Mouse (Mus musculus) lung, postnatal 0 days (tissue): ENCODE measurements around the gene Sap30l. TPM values are rescaled to one million over a fixed set of nuclear protein-coding genes. Genes with fewer than 3 reads are reported as not detected.

Experiments
- ATAC-seq: fragments of 200-750 bp; cut with Nextera tagmentation; 2 replicates; pipeline ENCODE4 v1.8.0; 2017; ENCODE audit warnings: moderate library complexity
- DNase-seq: peaks from one replicate; pipeline ENCODE4 v3.0.0-alpha.2; 2016; ENCODE audit warnings: low spot score
- H3K27ac ChIP-seq: fragments of 300-500 bp; sonication (generic); 2 replicates; pipeline ENCODE4 v1.5.1; 2014; ENCODE audit warnings: antibody characterized with exemption, mild to moderate bottlenecking, low read length, mixed read lengths
- H3K27me3 ChIP-seq: fragments of 300-500 bp; sonication (generic); replicated peaks from 2 replicates; pipeline ENCODE4 v1.6.1; 2014; ENCODE audit warnings: low read length, mixed read lengths; ENCODE audit not compliant: insufficient read depth
- H3K36me3 ChIP-seq: fragments of 300-500 bp; sonication (generic); 2 replicates; pipeline ENCODE4 v1.6.1; 2014; ENCODE audit warnings: low read length, mixed read lengths; ENCODE audit not compliant: insufficient read depth
- H3K4me1 ChIP-seq: fragments of 300-500 bp; sonication (generic); 2 replicates; pipeline ENCODE4 v1.6.1; 2014; ENCODE audit warnings: antibody characterized with exemption, low read depth, low read length, mixed read lengths; ENCODE audit not compliant: insufficient read depth
- H3K4me2 ChIP-seq: fragments of 300-500 bp; sonication (generic); replicated peaks from 2 replicates; pipeline ENCODE4 v1.6.1; 2014; ENCODE audit warnings: low read depth, mild to moderate bottlenecking, low read length, moderate library complexity, mixed read lengths
- H3K4me3 ChIP-seq: fragments of 300-500 bp; sonication (generic); 2 replicates; pipeline ENCODE4 v1.5.1; 2014; ENCODE audit warnings: low read depth, low read length
- H3K9ac ChIP-seq: fragments of 300-500 bp; sonication (generic); replicated peaks from 2 replicates; pipeline ENCODE4 v1.6.1; 2014; ENCODE audit warnings: low read depth, mild to moderate bottlenecking
- H3K9me3 ChIP-seq: fragments of 300-500 bp; sonication (generic); 2 replicates; pipeline ENCODE4 v1.6.1; 2016; ENCODE audit warnings: low read length, mixed read lengths
- CTCF ChIP-seq: IDR thresholded peaks from 2 replicates; pipeline ENCODE4 v1.5.1; 2016; ENCODE audit warnings: antibody characterized with exemption, mild to moderate bottlenecking
- EP300 ChIP-seq: IDR thresholded peaks from 2 replicates; pipeline ENCODE4 v1.6.1; 2016; ENCODE audit warnings: antibody characterized with exemption, mild to moderate bottlenecking, control low read depth
- WGBS: fragments of 180-500 bp; shearing (Covaris S2); extraction: QIAGEN DNeasy Blood & Tissue Kit; methylation state at CpG from one replicate; pipeline ENCODE4 v1.1.7; 2014; 5-methylcytosine and 5-hydroxymethylcytosine counted together
- polyA plus RNA-seq: library from polyadenylated mRNA; unstranded; fragments of >200 nt; fragmentation: Nextera tagmentation; extraction: Ambion mirVana; gene quantifications from 2 replicates; pipeline ENCODE4 v1.2.1, GENCODE M21; 2015

Sap30l gene
- polyA plus RNA-seq, 1 experiment from 2014 or later, result 16.7 TPM

- H3K27ac ChIP-seq, result no peak overlapping the region
- no peaks in the 10 kb centered on the region for H3K36me3 ChIP-seq
- H3K27me3 ChIP-seq, result peaks cover 89% of the 10 kb centered on the region
- DNase-seq (no peak), ATAC-seq (no peak)
- TF ChIP-seq CTCF (no peak), EP300 (no peak)
- 3% methylated on average over 30 of the region's 30 CpGs for WGBS
- H3K4me2 ChIP-seq, result no peak overlapping the region
- H3K4me3 ChIP-seq, result no peak overlapping the region
- no peaks in the 10 kb centered on the region for H3K4me1 ChIP-seq
- H3K9me3 ChIP-seq, result no peaks in the 10 kb centered on the region
- no peak overlapping the region for H3K9ac ChIP-seq
These were observed 32.0 kb downstream of the Sap30l start for GRCm38 (mm10) chr11:57833296-57833977.

GRCm38 (mm10) chr11:57834031-57834430 lies 32.6 kb downstream of the Sap30l start:
- Histone ChIP-seq H3K9me3 (no peaks in the 10 kb centered on the region), H3K4me2 (no peak overlapping the region), H3K4me3 (no peak overlapping the region), H3K27ac (no peak overlapping the region), H3K27me3 (peaks cover 89% of the 10 kb centered on the region), H3K36me3 (no peaks in the 10 kb centered on the region), H3K4me1 (no peaks in the 10 kb centered on the region), H3K9ac (no peak overlapping the region)
- TF ChIP-seq CTCF (no peak), EP300 (no peak)
- ATAC-seq (no peak), DNase-seq (no peak)
- WGBS, result 12% methylated on average over 6 of the region's 6 CpGs

GRCm38 (mm10) chr11:57835331-57835730 lies 33.9 kb downstream of the Sap30l start:
- no peak for DNase-seq
- H3K27ac ChIP-seq, result no peak overlapping the region
- WGBS, result 17% methylated on average over 2 of the region's 2 CpGs
- no peak for ATAC-seq
- no peaks in the 10 kb centered on the region for H3K4me1 ChIP-seq
- peaks cover 89% of the 10 kb centered on the region for H3K27me3 ChIP-seq
- TF ChIP-seq EP300, result no peak
- TF ChIP-seq CTCF, result no peak
- no peak overlapping the region for H3K9ac ChIP-seq
- no peaks in the 10 kb centered on the region for H3K36me3 ChIP-seq
- no peaks in the 10 kb centered on the region for H3K9me3 ChIP-seq
- no peak overlapping the region for H3K4me3 ChIP-seq
- no peak overlapping the region for H3K4me2 ChIP-seq

DNA sequence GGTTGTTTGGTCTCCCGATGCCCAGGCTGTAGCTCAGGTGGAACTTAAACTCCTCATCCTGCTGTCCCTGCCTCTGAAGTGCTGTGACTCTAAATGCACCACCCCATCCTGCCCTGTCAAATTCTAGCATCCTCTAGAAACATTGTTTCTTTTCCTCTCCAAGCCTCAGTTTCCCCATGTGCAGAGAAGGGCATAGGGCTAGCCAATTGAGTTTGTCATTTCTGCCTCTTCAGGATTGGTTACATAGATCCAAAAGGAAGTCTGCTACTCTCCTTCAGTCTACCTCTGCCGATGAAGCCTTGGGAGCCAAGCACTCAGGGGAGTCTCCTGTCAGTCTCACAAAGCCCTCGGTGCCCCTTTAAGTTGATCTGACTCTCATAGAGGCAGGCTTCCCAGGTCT lies 34.5 kb downstream of the Sap30l start:
- Histone ChIP-seq H3K4me3 (no peak overlapping the region), H3K4me2 (no peak overlapping the region), H3K4me1 (no peaks in the 10 kb centered on the region), H3K9me3 (no peaks in the 10 kb centered on the region), H3K36me3 (no peaks in the 10 kb centered on the region), H3K27ac (no peak overlapping the region), H3K27me3 (peaks cover 91% of the 10 kb centered on the region), H3K9ac (no peak overlapping the region)
- 14% methylated on average over 3 of the region's 3 CpGs for WGBS
- DNase-seq (no peak), ATAC-seq (no peak)
- TF ChIP-seq EP300 (no peak), CTCF (no peak)

GRCm38 (mm10) chr11:57836401-57836800 lies 35.0 kb downstream of the Sap30l start:
- DNase-seq, result no peak
- H3K4me2 ChIP-seq, result no peak overlapping the region
- TF ChIP-seq EP300, result no peak
- no peak for TF ChIP-seq CTCF
- H3K36me3 ChIP-seq, result no peaks in the 10 kb centered on the region
- peaks cover 91% of the 10 kb centered on the region for H3K27me3 ChIP-seq
- WGBS, result 6% methylated on average over 9 of the region's 9 CpGs
- no peak overlapping the region for H3K27ac ChIP-seq
- no peaks in the 10 kb centered on the region for H3K4me1 ChIP-seq
- no peak for ATAC-seq
- H3K9me3 ChIP-seq, result no peaks in the 10 kb centered on the region
- no peak overlapping the region for H3K4me3 ChIP-seq
- no peak overlapping the region for H3K9ac ChIP-seq

DNA sequence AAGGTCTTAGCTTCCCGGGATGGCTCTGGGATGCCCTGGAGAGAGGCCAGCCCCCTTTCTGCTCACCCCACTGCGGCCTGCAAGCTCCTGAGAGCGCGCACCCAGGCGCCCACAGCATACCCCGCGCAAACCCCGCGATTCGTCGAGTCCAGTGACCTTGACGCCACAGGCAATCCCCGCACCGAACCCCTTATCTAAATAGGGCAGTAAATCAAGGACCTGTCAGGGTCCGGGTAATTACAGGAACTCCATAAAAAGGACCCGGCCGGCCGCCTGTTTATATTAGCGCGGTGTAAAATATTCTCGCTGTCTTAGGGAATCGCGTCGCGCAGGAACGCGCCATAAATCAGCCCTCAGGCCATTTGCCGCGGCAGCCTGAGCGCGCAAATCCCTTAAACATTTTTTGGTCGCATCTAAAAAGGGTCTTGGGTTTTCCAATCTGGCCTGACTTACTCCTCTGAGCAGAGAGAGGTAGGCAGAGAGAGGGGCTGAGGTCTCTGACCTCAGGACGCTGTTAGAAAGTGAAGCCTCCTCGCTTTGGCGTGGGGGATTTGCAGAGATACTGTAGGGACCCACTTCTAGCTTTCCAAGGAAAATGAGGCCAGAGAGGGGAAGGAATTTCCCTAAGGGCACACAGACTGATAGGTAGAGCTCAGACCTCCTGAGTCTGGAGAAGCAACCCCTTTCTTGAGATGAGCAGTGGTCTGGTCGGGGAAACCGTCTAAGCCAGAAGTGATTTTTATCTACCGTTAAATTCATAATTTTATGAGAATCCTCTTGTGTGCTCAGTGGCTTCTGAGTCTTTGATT lies 35.6 kb downstream of the Sap30l start:
- no peaks in the 10 kb centered on the region for H3K9me3 ChIP-seq
- DNase-seq (no peak), ATAC-seq (no peak)
- H3K4me2 ChIP-seq, result no peak overlapping the region
- H3K4me3 ChIP-seq, result no peak overlapping the region
- H3K4me1 ChIP-seq, result no peaks in the 10 kb centered on the region
- H3K9ac ChIP-seq, result no peak overlapping the region
- no peak overlapping the region for H3K27ac ChIP-seq
- H3K27me3 ChIP-seq, result peaks cover 86% of the 10 kb centered on the region
- no peak for TF ChIP-seq CTCF
- TF ChIP-seq EP300, result no peak
- whole genome bisulfite sequencing, result 2% methylated on average over 38 of the region's 38 CpGs
- no peaks in the 10 kb centered on the region for H3K36me3 ChIP-seq
